Mouse (Mus musculus) kidney, postnatal 36 days (tissue): ENCODE data around the gene Ccnd1.

Experiments
- DNase-seq, 2 experiments: peaks; one replicate each; pipeline ENCODE4 v3.0.0; 2021 to 2022; ENCODE audit warnings: mixed read lengths in 2 of 2

Ccnd1 gene

GRCm38 (mm10) chr7:144938661-144939343 is 923 bp downstream of the Ccnd1 start:
- peak in 1 of 2 experiments; percentile 33 for DNase-seq

- DNase-seq: peak in 1 of 2 experiments; percentile 49
Observed at GRCm38 (mm10) chr7:144937899-144938517, 1.7 kb downstream of the Ccnd1 start.

GRCm38 (mm10) chr7:144937490-144937889 is 2.2 kb downstream of the Ccnd1 start:
- DNase-seq: peak; percentile 87 to 95

GRCm38 (mm10) chr7:144936311-144936880 is 3.3 kb downstream of the Ccnd1 start:
- DNase-seq: no peak

DNA sequence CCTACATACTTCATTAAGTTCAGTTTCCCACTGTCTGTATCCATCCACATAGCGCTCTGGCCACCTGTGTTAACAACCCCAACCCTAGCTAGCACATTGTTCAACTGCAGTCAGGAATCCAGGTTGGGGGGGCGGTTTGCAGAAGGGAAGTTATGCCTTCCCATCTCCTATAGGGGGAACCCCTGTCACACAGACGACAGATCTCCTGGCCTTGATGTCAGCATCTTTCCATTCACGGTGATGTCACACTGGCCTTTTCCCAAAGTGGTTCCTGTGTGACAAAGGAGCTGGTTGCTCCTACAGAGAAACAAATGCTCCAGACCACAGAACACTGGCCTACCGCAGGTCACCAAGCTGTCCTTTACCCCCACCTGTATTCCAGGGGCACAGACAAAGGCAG is 4.2 kb downstream of the Ccnd1 start:
- DNase-seq: peak; percentile 30 to 39

DNA sequence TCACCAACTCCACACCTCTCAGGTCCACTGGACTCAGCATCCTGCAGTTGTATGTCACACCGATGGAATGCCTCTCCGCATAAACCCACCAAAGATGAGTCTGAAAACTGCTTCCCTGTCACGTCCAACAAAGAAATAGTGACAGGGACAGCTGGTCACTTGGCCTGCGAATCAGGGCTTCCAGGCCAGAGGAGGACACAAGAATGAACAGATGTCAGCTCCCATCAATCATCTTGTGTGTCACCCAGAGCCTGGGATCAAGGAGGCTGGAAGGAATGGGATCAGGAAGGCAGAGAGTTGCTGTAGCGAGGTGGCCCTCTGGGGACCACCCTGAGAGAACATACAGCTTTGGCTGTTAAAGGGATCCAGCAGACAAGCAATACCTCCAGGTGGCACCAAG is 4.8 kb downstream of the Ccnd1 start:
- DNase-seq: no peak

DNA sequence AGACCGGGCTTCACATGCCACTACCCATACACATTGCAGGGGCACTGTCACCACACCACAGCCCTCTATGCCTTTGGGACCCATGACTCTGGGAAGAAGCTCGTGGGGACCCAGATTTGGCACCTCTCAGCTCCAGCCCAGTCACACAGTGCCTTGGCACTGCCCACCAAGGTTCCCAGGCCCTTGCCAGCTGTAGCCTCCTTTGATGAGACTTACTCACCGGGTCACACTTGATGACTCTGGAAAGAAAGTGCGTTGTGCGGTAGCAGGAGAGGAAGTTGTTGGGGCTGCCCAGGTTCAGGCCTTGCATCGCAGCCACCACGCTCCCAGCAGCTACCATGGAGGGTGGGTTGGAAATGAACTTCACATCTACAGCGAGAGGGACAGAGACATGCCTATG is 5.9 kb downstream of the Ccnd1 start:
- DNase-seq: peak in 1 of 2 experiments; percentile 11

GRCm38 (mm10) chr7:144933336-144933735 is 6.4 kb downstream of the Ccnd1 start:
- DNase-seq: peak; percentile 75 to 76

DNA sequence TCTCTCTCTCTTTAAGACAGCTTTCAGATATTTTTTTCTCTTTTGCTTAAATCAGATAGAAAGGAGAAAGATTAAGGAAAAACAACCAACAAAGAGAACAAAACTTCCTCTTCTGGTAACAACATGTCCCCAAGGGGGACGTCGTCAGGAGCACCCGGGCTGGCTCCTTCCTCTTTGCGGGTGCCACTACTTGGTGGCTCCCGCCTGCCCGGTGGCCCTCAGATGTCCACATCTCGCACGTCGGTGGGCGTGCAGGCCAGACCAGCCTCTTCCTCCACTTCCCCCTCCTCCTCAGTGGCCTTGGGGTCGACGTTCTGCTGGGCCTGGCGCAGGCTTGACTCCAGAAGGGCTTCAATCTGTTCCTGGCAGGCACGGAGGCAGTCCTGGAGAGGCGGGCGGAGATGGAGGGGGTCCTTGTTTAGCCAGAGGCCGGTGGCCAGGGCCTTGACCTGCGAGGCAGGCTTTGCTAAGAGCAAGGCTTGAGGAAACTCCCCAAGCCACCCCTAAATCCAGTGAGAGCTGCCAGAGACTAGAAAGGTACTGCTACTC is 7.3 kb downstream of the Ccnd1 start:
- DNase-seq: peak in 1 of 2 experiments; percentile 3

DNA sequence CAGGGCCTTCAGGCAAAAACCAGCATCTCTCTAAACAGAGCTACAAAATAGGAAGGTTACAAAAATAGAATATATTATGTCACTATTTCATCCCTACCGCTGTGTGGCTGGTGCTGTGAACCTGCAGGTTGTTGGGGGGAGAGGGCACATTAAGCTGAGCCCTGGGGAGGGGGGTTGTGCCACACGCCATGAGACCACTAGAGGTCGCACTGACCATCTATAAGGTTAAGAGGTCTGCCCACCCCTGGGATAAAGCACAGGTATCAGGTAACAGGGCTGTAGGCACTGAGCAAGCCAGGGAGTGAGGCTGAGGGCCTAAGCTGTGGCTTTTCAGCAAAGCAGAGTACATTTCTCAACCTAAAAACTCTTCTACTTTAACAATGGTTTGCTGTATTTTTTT is 7.9 kb downstream of the Ccnd1 start:
- DNase-seq: peak in 1 of 2 experiments; percentile 53

DNA sequence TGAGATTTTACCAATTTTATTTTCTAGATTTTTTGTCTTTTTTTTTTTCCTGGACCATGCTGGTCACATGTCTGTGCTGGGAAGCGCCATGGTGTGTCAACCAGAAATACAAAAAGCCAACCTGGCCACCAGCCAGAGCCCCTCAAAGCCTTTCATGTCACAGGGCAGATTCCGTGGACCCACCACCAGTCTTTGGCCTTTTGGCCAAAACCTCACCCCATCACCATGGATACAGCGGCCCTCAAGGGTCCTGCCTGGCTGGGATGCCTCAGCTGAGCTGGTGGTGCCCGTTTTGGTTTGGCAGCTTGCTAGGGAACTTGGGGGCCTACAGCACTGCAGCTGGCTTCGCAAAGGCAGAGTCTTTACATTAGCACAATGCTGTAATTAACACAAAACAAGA is 9.8 kb downstream of the Ccnd1 start:
- peak in 1 of 2 experiments; percentile 19 for DNase-seq

GRCm38 (mm10) chr7:144929506-144929905 is 10.2 kb downstream of the Ccnd1 start:
- DNase-seq: peak in 1 of 2 experiments; percentile 14

DNA sequence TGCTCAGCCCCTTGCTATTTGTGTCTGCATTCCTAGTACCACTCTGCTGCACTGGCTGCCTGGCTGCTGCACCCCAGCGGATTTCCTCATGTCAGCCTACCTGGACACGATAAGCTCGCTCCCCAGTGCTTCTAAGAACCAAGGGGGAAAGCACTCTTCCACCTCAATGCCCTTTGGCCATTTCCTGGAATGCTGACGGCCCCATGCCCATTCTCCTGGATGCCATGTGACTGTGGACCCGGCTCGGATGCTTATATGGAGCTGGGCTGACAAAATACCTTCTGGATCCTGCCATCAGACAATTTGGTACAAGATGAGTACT is 10.9 kb downstream of the Ccnd1 start:
- DNase-seq: peak in 1 of 2 experiments; percentile 53

DNA sequence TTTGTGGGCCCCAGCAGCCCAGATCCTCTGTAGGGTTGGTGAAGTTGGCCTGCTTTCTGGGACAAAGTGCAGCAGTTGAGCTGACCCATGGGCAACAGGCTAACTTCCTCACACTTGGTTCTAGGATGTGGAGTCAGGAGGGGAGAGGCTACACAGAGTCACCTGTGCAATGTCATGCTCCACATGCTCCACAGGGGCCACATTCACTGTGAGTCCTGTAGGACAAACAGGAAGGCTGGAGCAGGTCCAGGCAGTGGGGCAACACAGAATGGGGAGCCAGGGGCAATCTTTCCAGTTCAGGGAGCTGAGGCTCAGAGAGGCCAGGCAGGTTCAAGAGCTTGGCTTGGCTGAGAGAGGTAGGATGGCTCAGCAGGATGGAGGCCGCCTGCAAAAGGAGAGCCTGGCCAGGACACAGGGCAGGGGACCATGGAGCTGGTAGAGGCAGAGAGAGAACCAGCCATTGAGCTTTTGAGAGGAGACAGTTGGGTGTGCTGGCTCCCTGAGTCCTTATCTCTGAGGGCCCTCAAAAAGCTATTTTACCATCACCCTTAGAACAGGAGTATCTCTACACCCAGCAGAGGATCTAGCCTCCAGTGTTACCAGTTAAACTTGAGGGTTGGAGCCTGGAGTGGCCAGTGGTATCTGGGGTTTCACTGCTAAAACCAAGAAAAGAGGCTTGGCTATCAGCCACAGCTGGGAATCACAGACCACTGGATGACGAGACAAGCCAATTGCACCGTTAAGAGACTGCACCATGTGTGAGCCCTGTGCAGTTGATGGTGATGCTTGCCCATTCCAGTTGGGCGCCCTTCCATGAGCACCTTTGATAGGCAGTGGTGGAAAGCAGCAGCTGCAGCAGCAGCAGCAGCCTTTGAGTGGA is 11.5 kb downstream of the Ccnd1 start:
- peak; percentile 24 to 58 for DNase-seq

- DNase-seq: no peak
Observed at GRCm38 (mm10) chr7:144927591-144927990, 12.1 kb downstream of the Ccnd1 start.

- DNase-seq: no peak
Observed at GRCm38 (mm10) chr7:144918823-144919222, 20.9 kb downstream of the Ccnd1 start.

DNA sequence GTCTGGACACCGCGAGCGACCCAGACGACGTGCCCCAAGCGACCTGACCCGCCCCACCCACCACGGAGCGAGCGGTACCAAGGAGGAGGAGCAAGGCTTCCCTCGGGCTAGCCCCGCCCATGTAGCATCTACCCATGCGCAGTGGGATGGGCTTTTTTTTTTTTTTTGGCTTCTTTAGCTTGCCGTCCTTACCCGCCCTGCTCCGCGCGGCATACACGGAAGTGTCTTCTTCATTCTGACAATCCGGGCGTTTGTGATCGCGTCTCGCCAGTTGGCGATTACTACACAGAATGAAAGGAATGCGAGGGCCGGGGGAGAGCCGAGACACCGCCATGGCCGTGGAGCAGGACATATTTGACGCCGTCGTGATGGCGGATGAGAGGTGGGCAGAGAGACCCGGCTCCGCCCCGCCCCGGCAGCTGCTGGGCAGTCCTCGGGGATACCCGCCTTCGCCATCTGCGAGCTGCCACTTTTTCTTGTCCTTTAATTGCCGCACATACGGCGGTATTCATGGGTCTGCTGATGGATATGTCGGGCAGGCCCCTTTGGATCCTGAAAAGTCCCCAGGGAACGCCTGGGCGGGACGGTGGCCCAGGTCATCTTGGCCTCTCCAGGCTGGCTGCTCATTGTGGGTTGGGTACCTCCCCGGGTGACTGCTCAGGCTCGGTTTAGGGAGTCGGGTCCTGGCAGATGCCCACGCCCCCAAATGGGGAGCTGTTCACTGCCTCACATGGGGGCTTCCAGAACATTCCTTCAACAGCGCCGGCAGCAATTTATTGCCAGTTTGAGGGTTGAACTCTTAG is 24.6 kb downstream of the Ccnd1 start, which contains the start of gene LTO1:
Gene LTO1 (plus strand): TSS at position 153 of the 803 bp plus-strand sequence.
- DNase-seq: peak; percentile 92 to 94

DNA sequence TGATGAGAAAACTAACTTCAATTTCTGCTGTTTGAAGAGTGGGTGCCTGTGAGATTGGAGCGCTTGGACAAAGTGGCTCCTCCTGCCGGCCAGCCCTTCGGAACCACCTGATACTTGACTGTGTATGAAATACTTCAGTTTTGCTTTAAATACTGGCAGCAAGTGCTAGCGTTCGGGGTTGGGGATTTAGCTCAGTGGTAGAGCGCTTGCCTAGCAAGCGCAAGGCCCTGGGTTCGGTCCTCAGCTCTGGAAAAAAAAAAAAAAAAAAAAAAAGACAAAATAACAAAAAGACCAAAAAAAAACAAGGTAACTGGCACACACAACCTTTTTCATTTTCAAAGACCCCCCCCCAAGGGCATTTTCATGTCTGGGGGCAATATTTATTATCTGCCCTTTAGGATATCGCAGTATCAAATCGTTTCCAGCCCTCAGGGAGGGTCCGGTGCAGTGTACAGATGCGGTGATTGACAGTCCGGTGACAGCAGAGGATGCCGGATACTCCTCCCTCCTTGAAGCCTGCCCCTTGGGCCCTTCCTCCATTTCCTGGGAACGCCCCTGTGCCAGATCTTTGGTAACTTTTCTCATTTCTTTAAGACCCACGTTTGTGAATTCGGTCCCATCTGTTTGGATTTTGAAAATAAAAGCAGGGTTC is 25.3 kb downstream of the Ccnd1 start:
- DNase-seq: peak in 1 of 2 experiments; percentile 46

DNA sequence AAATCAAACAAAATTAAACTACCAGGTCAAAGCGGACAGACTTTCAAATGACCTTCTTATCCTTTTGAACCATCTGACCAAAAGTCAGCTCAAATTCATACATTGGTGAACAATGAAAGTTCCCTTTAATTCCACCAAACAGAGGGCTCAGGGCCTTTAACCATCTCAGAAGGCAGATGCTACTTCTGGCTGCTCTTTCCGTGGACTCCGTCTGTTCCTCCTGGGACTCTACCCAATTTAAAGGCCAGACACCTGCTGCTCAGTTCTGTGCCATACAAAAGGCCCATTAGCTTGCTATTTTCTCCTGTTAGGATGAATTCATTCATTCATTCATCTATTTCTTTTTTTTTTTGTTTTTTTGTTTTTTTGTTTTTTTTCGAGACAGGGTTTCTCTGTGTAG is 26.8 kb downstream of the Ccnd1 start:
- DNase-seq: no peak

- no peak for DNase-seq
Observed at GRCm38 (mm10) chr7:144911121-144911520, 28.6 kb downstream of the Ccnd1 start.

DNA sequence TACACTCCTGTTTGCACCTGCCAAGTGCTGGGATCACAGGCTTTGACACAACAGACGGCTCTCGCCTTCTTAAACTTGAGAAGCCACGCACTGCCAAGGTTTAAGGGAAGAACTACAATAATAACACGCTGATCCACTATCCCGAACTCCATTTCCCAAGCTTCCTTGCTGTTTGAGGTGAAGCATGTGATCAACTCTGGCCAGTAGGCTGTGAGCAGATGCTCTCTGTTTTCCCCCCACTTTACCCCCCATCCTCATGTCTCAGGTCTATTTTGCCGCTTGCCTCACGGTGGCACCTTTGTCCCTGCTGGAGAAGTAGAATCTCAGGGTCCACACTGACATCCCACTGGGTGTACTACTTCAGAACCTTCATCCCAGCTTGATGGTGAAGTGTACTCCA is 31.0 kb downstream of the Ccnd1 start:
- no peak for DNase-seq
